Mouse (Mus musculus) embryonic facial prominence, embryonic 11.5 days (tissue): ENCODE data around the gene Lrpap1. TPM values are rescaled to one million over a fixed set of nuclear protein-coding genes. Genes with fewer than 3 reads are reported as not detected.

ENCODE experiments used
- ATAC-seq: fragments of 200-750 bp; cut with Nextera tagmentation; replicated peaks from 2 replicates; pipeline ENCODE4 v1.8.0; 2017; ENCODE audit warnings: low read depth; ENCODE audit not compliant: insufficient number of reproducible peaks, low FRiP score, low TSS enrichment
- DNase-seq: peaks from one replicate; pipeline ENCODE4 v3.0.0-alpha.2; 2015; ENCODE audit warnings: low spot score
- H3K27ac ChIP-seq: fragments of 300-500 bp; sonication (generic); replicated peaks from 2 replicates; pipeline ENCODE4 v1.5.1; 2014; ENCODE audit warnings: mild to moderate bottlenecking, low read depth, low read length, control low read depth
- H3K27me3 ChIP-seq: fragments of 300-500 bp; sonication (generic); 2 replicates; pipeline ENCODE4 v1.6.1; 2014; ENCODE audit warnings: mild to moderate bottlenecking, low read length, moderate library complexity, mixed read lengths; ENCODE audit not compliant: control insufficient read depth, insufficient read depth
- H3K36me3 ChIP-seq: fragments of 300-500 bp; sonication (generic); replicated peaks from 2 replicates; pipeline ENCODE4 v1.6.1; 2014; ENCODE audit warnings: low read depth, mild to moderate bottlenecking, low read length, moderate library complexity, mixed read lengths; ENCODE audit not compliant: control insufficient read depth, insufficient read depth
- H3K4me1 ChIP-seq: fragments of 300-500 bp; sonication (generic); 2 replicates; pipeline ENCODE4 v1.6.1; 2014; ENCODE audit warnings: low read length, mixed read lengths; ENCODE audit not compliant: control insufficient read depth, insufficient read depth
- H3K4me2 ChIP-seq: fragments of 300-500 bp; sonication (generic); 2 replicates; pipeline ENCODE4 v1.6.1; 2014; ENCODE audit warnings: low read depth, mild to moderate bottlenecking, control low read depth, low read length, moderate library complexity
- H3K4me3 ChIP-seq: fragments of 300-500 bp; sonication (generic); 2 replicates; pipeline ENCODE4 v1.5.1; 2014; ENCODE audit warnings: low read depth, low read length, control low read depth
- H3K9ac ChIP-seq: fragments of 300-500 bp; sonication (generic); replicated peaks from 2 replicates; pipeline ENCODE4 v1.6.1; 2014; ENCODE audit warnings: mild to moderate bottlenecking, control low read depth, low read length
- H3K9me3 ChIP-seq: fragments of 300-500 bp; sonication (generic); replicated peaks from 2 replicates; pipeline ENCODE4 v1.6.1; 2016; ENCODE audit warnings: mild to moderate bottlenecking, low read length, inconsistent platforms, mixed read lengths; ENCODE audit not compliant: control insufficient read depth
- WGBS: fragments of 180-500 bp; shearing (Covaris S2); extraction: QIAGEN DNeasy Blood & Tissue Kit; methylation state at CpG from one replicate; pipeline ENCODE4 v1.1.7; 2014; 5-methylcytosine and 5-hydroxymethylcytosine counted together
- polyA plus RNA-seq: library from polyadenylated mRNA; unstranded; fragments of >200 nt; fragmentation: Nextera tagmentation; extraction: Ambion mirVana; gene quantifications from 2 replicates; pipeline ENCODE4 v1.2.1, GENCODE M21; 2014

Gene Lrpap1
- polyA plus RNA-seq = 92.2 and 92.3 TPM in 2 replicates

DNA sequence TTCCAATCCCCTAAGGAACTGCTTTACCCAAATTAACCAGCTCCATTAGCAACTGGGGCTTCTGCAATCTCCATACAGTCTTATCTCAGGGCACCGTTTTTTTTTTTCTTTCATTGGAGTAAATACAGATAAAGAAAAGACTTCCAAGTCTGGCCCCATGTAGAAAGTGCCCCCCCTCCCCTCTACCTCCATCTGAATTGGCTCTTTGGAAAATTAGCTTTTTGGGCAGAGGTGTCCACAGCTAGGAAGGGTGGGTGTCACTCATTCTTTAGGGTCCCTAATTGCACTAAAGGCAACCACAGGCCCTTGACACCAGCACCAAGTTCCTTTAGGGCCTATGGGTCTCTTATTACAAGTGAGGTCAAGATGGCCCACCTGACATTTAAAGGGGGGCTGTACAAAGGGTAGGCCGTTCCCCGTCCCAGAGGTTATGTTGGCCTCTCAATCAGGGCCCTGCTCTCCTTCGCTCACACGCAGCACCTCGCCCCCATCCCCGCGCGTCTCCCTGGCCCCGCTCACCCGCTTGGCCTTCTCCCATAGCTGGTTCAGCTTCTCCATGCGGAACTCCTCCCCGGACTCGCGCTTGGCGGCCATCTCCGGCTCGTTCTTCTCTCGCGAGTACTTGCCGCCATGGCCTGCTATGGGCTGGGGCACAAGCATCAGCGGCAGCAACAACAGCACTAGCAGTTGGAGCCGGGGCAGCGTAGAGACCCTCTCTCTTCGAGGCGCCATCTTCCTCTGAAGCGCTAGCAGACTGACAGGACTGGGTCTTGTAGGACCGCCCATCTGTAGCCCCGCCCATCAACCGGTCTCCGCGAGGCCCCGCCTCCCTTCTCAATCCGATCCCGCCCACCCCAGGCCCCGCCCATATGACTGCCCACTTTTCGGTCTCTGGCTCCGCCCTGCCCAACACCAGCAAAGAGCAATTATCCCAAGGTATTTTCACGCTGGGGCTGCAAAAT is at the start of gene Lrpap1:
TSS of gene Lrpap1 (minus strand) at position 807 of the 962 bp plus-strand sequence.
- no peak within 1 kb of the TSS for H3K27ac ChIP-seq

DNA sequence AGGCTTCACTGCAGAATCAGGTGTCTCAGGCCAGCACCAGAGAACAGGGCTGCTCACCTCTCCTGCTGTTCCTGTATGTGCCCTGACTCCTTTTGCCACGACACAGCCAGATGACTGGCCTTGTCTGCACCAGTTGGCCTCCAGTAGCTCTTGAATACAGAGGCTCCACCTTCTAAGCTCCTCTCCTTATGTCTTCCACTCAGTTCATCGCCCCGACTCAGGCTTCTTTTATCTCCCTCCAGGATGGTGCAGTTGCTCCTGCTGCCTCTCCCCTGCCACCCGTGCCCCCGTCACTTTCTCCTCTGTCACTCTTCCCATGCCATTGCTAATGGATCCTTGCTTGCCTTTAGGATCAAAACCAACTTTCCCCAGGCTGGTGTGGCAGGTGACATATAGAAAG is 44.4 kb upstream of the Lrpap1 start:
- no peak overlapping the region for H3K4me3 ChIP-seq
- no peak overlapping the region for H3K27ac ChIP-seq
- no peak for ATAC-seq
- no peak overlapping the region for H3K9ac ChIP-seq
- 0 out of 2 replicates have a peak, but pooled peaks cover 2% of the 10 kb centered on the region for H3K9me3 ChIP-seq
- no peaks in the 10 kb centered on the region for H3K27me3 ChIP-seq
- H3K4me1 ChIP-seq = no peaks in the 10 kb centered on the region
- H3K36me3 ChIP-seq = no peaks in the 10 kb centered on the region
- DNase-seq = no peak
- H3K4me2 ChIP-seq = no peak overlapping the region
- WGBS = 87% methylated on average over 5 of the region's 5 CpGs

More for the DNA sequence above, at the start of gene Lrpap1:
- Histone ChIP-seq H3K4me2 (peak within 1 kb of the TSS; percentile 47), H3K4me1 (peaks cover 2% of the 10 kb centered on the region; the same call in 1 of the 2 replicates), H3K4me3 (peak within 1 kb of the TSS; percentile 60), H3K27me3 (no peaks in the 10 kb centered on the region), H3K36me3 (peaks cover 5% of the 10 kb centered on the region), H3K9ac (peak within 1 kb of the TSS; percentile 71), H3K9me3 (no peaks in the 10 kb centered on the region)
- ATAC-seq (peak; percentile 93), DNase-seq (peak; percentile 95)
- under 1% methylated on average over 39 of the region's 39 CpGs for WGBS

DNA sequence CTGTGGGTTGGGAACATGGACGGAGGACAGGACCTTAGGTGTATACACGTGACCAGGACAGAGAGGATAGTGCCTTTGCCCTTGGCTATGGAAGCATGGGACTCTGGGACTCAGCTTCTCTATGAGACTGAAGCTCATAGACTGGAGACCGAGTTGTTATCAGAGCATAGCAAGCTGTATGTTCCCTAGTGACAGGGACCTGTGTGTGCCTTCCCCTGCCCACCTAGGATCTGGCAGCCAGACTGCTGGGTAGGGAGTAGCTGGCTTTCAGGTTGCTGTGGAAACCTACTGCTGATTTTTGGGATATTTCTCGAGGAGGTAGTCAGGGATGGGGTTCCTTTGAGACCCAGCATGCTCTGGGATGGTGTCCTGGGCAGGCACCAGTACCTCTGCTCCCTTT is 44.0 kb upstream of the Lrpap1 start:
- Histone ChIP-seq H3K4me2 (no peak overlapping the region), H3K4me1 (no peaks in the 10 kb centered on the region), H3K9me3 (0 out of 2 replicates have a peak, but pooled peaks cover 2% of the 10 kb centered on the region), H3K27me3 (no peaks in the 10 kb centered on the region), H3K36me3 (no peaks in the 10 kb centered on the region), H3K4me3 (no peak overlapping the region), H3K9ac (no peak overlapping the region), H3K27ac (no peak overlapping the region)
- WGBS = 72% methylated on average over 4 of the region's 4 CpGs
- ATAC-seq (no peak), DNase-seq (no peak)

DNA sequence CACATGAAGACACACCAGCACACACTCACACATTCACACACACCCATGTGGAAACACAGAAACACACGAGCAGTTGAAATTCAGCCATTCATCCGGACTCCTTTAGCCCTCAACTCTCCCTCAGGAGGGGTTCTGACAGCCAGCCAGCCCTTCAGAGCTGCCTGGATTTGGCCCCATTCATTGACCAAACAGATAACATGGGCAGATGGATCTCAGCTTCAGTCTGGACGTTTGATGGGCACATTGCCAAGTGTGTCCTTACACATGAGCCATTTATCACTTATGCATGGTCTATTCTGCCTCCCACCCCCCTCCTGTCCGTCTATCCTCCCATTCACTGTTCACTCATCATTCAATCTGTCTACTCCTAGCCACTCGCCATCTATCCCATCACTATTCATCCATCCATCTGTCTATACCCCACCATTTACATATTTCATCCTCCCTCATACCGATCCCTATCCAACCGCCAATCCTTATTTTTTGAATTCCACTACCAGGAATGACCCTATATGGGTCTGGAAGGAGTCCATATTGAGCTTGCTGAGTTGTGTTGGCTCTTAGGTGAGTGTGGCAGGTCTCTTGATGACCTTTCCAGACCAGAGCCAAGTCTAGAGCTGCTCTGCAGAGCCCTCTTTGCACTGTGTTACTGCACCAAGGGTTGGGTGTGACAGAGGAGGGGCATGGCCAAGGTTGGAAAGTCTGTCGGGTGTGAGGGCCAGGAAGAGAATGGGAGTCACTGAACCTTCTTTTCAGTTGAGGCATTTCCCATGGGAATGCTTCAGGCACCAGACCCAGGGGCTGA is 42.6 kb upstream of the Lrpap1 start:
- H3K27ac ChIP-seq = no peak overlapping the region
- H3K9me3 ChIP-seq = 0 out of 2 replicates have a peak, but pooled peaks cover 2% of the 10 kb centered on the region
- no peaks in the 10 kb centered on the region for H3K4me1 ChIP-seq
- no peaks in the 10 kb centered on the region for H3K36me3 ChIP-seq
- no peaks in the 10 kb centered on the region for H3K27me3 ChIP-seq
- no peak for DNase-seq
- H3K4me2 ChIP-seq = no peak overlapping the region
- no peak for ATAC-seq
- H3K4me3 ChIP-seq = no peak overlapping the region
- 74% methylated on average over 8 of the region's 8 CpGs for WGBS
- no peak overlapping the region for H3K9ac ChIP-seq

DNA sequence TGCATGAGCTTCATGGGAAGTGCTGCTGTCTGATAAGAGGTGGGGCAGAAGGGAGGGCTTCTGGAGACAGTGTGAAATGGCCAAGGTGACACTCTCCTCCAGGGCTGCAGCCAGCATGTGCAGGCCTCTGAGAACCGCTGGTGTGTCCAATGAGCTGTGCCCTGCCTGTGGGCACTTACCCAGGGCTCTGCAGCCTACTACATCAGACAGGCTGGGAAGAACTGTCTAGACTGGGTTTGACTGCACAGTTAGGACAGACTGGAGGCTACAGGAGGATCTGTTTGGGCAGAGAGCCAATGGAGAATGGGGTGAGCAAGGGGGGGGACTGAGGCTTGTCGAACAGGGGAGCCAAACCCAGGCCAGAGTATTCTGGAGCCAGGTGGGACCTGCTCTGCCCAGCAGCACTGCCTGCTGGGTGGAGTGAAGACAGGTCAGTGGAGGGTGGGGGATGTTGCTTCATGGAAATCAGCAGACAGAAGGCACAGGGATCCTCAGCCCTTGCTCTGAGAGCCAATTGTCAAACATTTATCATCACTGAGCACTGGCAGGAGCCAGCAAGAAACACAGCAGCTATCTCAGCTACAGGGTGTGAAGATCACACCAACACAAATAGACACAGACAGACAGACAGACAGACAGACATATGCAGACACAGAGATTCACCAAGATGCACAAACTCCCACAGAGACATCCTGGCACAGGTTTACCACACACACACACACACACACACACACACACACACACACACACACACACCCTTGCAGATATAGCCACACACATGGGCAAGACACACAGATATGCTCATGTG is 41.8 kb upstream of the Lrpap1 start:
- no peaks in the 10 kb centered on the region for H3K36me3 ChIP-seq
- no peak overlapping the region for H3K27ac ChIP-seq
- H3K9me3 ChIP-seq = 0 out of 2 replicates have a peak, but pooled peaks cover 2% of the 10 kb centered on the region
- no peaks in the 10 kb centered on the region for H3K27me3 ChIP-seq
- no peaks in the 10 kb centered on the region for H3K4me1 ChIP-seq
- DNase-seq (no peak), ATAC-seq (no peak; the same call in 1 of the 2 replicates)
- H3K4me3 ChIP-seq = no peak overlapping the region
- 49% methylated on average over 2 of the region's 2 CpGs for WGBS
- H3K9ac ChIP-seq = no peak overlapping the region
- no peak overlapping the region for H3K4me2 ChIP-seq

DNA sequence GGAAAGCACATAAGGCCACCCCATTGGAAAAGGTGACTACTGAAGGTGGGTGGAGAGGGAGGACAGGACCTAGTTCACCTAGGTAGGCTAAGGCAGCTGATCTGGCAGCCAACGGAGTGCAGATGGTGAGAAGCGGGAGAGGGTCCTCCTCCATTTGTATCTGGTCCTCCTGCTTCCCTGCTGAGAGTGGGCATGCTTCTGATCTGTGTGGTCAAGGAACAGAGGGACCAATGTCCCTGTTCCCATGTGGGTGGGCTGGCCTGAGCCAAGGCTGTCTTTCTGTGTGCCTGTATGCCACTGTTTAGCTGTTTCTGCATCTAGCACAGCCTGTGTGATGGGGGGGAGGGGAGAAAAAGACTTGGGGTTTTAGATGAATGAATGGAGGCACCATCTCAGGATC is 41.2 kb upstream of the Lrpap1 start:
- H3K4me1 ChIP-seq = peaks cover under 1% of the 10 kb centered on the region; the same call in 1 of the 2 replicates
- H3K27me3 ChIP-seq = no peaks in the 10 kb centered on the region
- H3K9ac ChIP-seq = no peak overlapping the region
- H3K27ac ChIP-seq = no peak overlapping the region
- WGBS = 66% methylated on average over 2 of the region's 2 CpGs
- ATAC-seq (no peak), DNase-seq (no peak)
- H3K36me3 ChIP-seq = no peaks in the 10 kb centered on the region
- 0 out of 2 replicates have a peak, but pooled peaks cover 2% of the 10 kb centered on the region for H3K9me3 ChIP-seq
- no peak overlapping the region for H3K4me2 ChIP-seq
- no peak overlapping the region for H3K4me3 ChIP-seq

DNA sequence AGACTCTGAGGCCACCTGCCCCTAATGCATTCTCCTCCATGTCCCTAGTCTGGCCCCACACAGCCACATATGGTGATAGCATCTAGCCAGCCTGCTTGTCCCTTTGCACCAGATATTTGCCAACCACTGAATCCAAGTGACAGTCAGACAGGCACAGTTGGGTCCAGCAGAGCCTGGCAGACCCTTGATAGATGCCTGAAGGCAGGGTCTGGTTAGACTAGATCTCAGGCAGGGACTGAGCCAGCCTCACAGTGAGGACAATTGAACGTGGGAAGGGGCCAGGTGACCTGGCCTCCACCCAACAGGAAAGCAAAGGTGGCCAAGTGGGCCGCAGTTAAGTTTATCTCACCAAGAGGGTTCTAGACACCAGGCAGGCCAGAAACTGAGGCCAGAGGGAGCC is 39.1 kb upstream of the Lrpap1 start:
- H3K9ac ChIP-seq = no peak overlapping the region
- H3K4me1 ChIP-seq = peaks cover 2% of the 10 kb centered on the region; the same call in 1 of the 2 replicates
- H3K27ac ChIP-seq = no peak overlapping the region
- no peak overlapping the region for H3K4me3 ChIP-seq
- WGBS = 88% methylated on average over 2 of the region's 2 CpGs
- ATAC-seq (no peak), DNase-seq (no peak)
- no peaks in the 10 kb centered on the region for H3K36me3 ChIP-seq
- no peak overlapping the region for H3K4me2 ChIP-seq
- no peaks in the 10 kb centered on the region for H3K27me3 ChIP-seq
- no peaks in the 10 kb centered on the region for H3K9me3 ChIP-seq
